In the genomic region with DNA sequence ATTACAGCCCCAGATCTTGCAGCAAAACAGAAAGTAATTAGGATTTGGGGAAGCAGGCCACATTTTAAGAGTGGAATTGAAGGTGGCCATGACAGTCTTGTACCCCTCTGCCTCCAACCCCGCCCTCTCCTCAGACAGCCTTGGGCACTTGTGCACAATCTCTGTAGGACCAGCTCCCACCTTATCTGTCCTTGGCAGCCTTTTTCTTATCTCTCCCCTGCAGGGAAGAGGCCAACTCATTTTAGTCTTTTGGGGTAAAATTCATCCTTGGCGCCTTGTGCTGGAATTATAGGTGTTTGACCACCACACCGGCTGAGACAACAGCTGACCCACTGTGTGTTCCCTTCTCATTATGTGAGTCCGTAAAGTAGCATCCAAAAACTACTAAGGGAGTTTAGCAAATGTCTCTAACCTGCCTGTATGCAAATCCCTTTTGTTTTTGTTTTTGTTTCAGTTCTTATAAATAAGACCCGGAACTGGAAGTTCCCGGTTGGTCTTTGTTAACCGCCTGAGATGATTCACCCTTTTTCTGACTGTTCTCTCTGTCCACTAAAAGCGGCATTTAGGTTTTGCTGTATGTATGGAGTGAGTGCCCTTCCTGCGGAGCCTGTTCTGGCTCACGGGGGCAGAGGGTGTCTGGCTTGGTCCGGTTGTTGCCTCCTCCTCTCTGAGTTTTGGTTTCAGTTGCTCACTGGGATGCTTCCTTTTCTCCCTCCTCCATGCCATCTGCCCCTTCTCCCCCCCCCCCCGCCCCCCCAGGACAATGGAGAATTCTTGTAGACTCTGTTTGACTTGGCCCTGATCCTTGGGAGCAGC, we compare ENCODE assay signal across 11 mouse cellular contexts.
DNase-seq lines count a peak whose midpoint lies in the region; ATAC-seq and TF ChIP-seq lines count a peak whose summit lies in the region.
"Had no signal": no experiment of that assay in that cellular context is flagged by ENCODE, and none has a peak within 500 bp of the region (broad histone marks: within the 10 kb centered on the region; RNA-seq: fewer than 3 reads in every experiment).

No protein-coding gene starts in this region.

- peak overlapping the region; percentile 27 for H3K4me3 ChIP-seq in heart, embryonic 12.5 days
- H3K4me3 ChIP-seq in E14TG2a.4 (replicated peaks; ENCODE audit: low read length) = peak overlapping the region; percentile 89
- H3K4me3 ChIP-seq in liver, postnatal 0 days (ENCODE audit: low read depth, low read length) = peak overlapping the region; percentile 24
- H3K4me3 ChIP-seq: layer of hippocampus, adult 2 months; midbrain, embryonic 13.5 days had no signal

- no peaks in the 10 kb centered on the region for H3K9me3 ChIP-seq in heart, embryonic 12.5 days (replicated peaks)
- H3K9me3 ChIP-seq in E14TG2a.4 (ENCODE audit: low read length) = no peaks in the 10 kb centered on the region
- H3K9me3 ChIP-seq in liver, postnatal 0 days (ENCODE audit: low read length) = no peaks in the 10 kb centered on the region
- H3K9me3 ChIP-seq: midbrain, embryonic 13.5 days had no signal

- ATAC-seq in heart, embryonic 12.5 days (ENCODE audit: insufficient number of reproducible peaks, low FRiP score) = peak; percentile 92
- peak; percentile 99 for ATAC-seq in liver, postnatal 0 days
- ATAC-seq: midbrain, embryonic 13.5 days had no signal

- peaks cover 19% of the 10 kb centered on the region for H3K4me1 ChIP-seq in heart, embryonic 12.5 days (replicated peaks)
- H3K4me1 ChIP-seq in E14TG2a.4 (replicated peaks; ENCODE audit: low read depth, low read length) = peaks cover 81% of the 10 kb centered on the region
- H3K4me1 ChIP-seq in liver, postnatal 0 days (ENCODE audit: insufficient read depth) = peaks cover 16% of the 10 kb centered on the region
- H3K4me1 ChIP-seq: midbrain, embryonic 13.5 days had no signal

- intact Hi-C loops in heart, postnatal 10 days (cut with DNase I) = no loop called here

- WGBS in heart, embryonic 12.5 days = 36% methylated on average over 11 of the region's 12 CpGs
- 40% methylated on average over 11 of the region's 12 CpGs for WGBS in liver, postnatal 0 days (ENCODE audit: insufficient replicate concordance)

- H3K9ac ChIP-seq in heart, embryonic 12.5 days = peak overlapping the region; percentile 6; the same call in 1 of the 2 replicates
- H3K9ac ChIP-seq in liver, postnatal 0 days (replicated peaks) = peak overlapping the region; percentile 1; the same call in 1 of the 2 replicates
- H3K9ac ChIP-seq: midbrain, embryonic 13.5 days had no signal

- no peaks in the 10 kb centered on the region for H3K36me3 ChIP-seq in heart, embryonic 12.5 days
- H3K36me3 ChIP-seq in E14TG2a.4 (ENCODE audit: insufficient read depth, low read length) = peaks cover 53% of the 10 kb centered on the region
- no peaks in the 10 kb centered on the region; the same call in 1 of the 2 replicates for H3K36me3 ChIP-seq in liver, postnatal 0 days (replicated peaks; ENCODE audit: insufficient read depth, low read length)
- H3K36me3 ChIP-seq: midbrain, embryonic 13.5 days had no signal

- DNase-seq in heart, postnatal 10 days = no peak
- DNase-seq in c-Kit-positive CD71-positive TER-119-negative erythroid progenitor cells, embryonic 14.5 days (ENCODE audit: low read depth) = peak; percentile 73
- peak; percentile 63 for DNase-seq in liver, postnatal 0 days
- DNase-seq in neural tube, embryonic 10.5 days (ENCODE audit: extremely low spot score, low spot score) = no peak
- no peak for DNase-seq in urinary bladder, postnatal 10 days (ENCODE audit: low spot score)
- DNase-seq in retina, postnatal 1 day = no peak
- DNase-seq: cerebellum, adult 9-10 months had no signal

- peak overlapping the region; percentile 57 for H3K4me2 ChIP-seq in heart, embryonic 12.5 days
- peak overlapping the region; percentile 52 for H3K4me2 ChIP-seq in liver, postnatal 0 days (ENCODE audit: low read depth, low read length)
- H3K4me2 ChIP-seq: midbrain, embryonic 13.5 days had no signal

- no peak overlapping the region for H3K27ac ChIP-seq in heart, embryonic 12.5 days (ENCODE audit: poor library complexity, severe bottlenecking)
- peak overlapping the region; percentile 55 for H3K27ac ChIP-seq in liver, postnatal 0 days (ENCODE audit: low read depth)
- H3K27ac ChIP-seq: layer of hippocampus, adult 2 months; midbrain, embryonic 13.5 days had no signal

- TF ChIP-seq CTCF in E14TG2a.4 (conservative IDR thresholded peaks at IDR 0.05; ENCODE audit: low read length) = no peak
- TF ChIP-seq CTCF in liver, postnatal 0 days (IDR thresholded peaks at IDR 0.05; ENCODE audit: low read depth) = no peak

- TF ChIP-seq EP300 in liver, postnatal 0 days (IDR thresholded peaks at IDR 0.05; ENCODE audit: low read depth) = peak; percentile 99

- 0 out of 2 replicates have a peak, but pooled peaks cover 3% of the 10 kb centered on the region for H3K27me3 ChIP-seq in heart, embryonic 12.5 days (replicated peaks)
- H3K27me3 ChIP-seq in E14TG2a.4 (ENCODE audit: insufficient read depth, low read length) = no peaks in the 10 kb centered on the region
- H3K27me3 ChIP-seq in liver, postnatal 0 days (ENCODE audit: insufficient read depth, low read length) = no peaks in the 10 kb centered on the region

Comparison
In these comparisons a context has a peak if more than half of its experiments do, and no peak if none do; other contexts are left out.
1. H3K4me3 ChIP-seq: peak in every context shown above with its lines; median percentile 89 in E14TG2a.4; 27 in heart, embryonic 12.5 days; 24 in liver, postnatal 0 days.
2. DNase-seq: peak in c-Kit-positive CD71-positive TER-119-negative erythroid progenitor cells, embryonic 14.5 days (single experiment) and liver, postnatal 0 days (single experiment); none in heart, postnatal 10 days (0 of 2), neural tube, embryonic 10.5 days (single experiment), urinary bladder, postnatal 10 days (single experiment) and retina, postnatal 1 day (single experiment).